Mouse (Mus musculus) urinary bladder, postnatal 14 days (tissue): Measurements from ENCODE around the gene Muc13.

Experiments
- DNase-seq: peaks from one replicate; pipeline ENCODE4 v3.0.0; 2021; ENCODE audit warnings: low spot score

Muc13 gene

DNA sequence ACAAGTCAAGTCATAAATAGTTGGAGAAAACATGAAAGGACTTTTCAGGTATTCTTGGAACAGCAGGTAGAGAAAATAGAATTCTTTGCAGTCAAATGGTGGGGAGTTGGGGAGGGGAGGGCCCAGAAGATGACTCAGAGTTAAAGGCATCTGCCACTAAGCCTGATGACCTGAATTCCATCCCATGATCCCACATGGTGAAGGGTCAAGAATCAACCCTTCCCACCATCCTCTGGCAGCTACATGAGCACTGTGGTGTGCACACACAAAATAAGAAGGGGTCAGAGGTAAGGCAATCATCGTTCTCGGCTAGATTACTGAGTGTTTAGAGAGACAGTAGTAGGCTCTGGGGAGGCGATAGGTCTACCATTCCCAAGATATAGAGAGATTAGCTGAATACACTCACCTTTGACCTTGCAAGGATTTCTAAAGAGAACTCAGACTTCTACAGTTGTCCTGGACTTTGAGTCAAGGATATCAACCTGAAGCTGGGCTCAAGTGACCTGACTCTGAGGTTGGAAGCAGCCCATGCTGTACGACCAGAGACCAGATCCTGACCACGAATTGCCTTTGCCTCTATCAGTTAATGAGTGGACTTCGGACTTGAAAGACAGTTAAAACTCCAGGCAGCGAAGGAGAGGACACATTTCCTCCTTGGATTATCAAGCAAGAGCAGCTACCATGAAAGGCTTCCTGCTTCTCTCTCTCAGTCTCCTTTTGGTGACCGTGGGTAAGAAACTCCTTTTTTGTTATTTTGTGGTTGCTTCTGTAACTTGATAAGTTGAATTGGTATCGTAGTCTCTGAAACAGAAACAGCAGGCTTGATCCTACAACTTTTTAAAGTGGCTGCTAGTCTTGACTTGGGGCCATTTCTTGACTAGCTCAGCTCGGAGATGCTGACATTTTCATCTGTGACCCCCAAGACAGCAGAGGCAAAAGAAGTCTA is at the start of gene Muc13:
Muc13 (plus strand) TSS at position 192 of the 946 bp plus-strand sequence.
- no peak for DNase-seq

DNA sequence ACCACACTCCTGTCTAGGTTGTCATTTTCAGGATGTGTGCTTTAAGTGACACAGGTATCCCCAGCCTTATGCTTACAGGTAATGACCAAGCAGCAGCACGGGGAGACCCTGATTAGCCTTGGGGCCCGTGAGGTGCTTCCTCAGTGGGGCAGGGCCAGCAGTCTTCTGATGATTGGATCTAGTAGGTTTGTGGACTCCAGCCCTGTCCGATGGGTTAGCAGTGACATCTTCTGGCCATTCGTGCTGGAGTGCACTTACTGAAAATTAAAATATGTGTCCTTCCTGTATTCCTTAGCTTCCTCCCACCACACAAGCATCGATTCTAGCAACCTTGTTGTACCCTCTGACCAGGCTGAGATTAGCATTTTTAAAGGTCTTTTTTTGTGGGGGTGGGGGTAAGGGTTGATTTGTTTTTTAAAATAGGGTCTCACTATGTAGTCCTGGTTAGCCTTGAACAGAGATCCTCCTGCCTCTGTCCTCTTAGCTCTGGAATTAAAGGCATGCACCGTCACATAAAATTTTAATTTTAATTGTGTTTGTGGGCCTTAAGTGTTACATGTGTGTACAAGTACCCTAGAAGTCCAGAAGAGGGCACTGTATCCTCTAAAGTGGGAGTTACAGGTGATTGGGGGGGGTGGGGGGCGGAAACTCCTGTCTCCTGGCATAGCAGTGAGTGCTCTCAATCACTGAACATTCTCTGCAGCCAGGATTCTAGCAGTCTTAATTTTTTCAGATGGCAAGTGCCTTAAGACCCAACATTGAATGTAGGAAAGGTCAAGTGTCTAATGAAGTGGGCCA is 49.0 kb upstream of the Muc13 start:
- no peak for DNase-seq

DNA sequence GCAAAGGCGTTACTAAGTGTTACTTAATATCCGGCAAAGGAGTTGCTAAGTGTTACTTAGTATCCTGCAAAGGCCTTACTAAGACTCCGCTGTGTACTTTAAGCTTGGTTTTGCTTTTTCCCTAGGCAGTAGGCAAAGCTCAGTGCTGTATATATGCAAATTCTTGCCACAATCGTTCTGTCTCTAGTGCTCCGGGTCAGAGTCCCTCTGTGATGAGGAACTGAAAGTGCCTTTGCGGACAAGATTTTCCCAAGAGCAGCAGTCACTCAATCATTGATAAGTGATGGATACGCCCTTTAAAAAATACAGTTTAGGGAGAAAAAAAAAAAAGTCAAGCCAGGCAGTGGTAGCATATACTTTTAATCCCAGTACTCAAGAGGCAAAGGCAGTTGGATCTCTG is 48.4 kb upstream of the Muc13 start:
- DNase-seq = no peak

DNA sequence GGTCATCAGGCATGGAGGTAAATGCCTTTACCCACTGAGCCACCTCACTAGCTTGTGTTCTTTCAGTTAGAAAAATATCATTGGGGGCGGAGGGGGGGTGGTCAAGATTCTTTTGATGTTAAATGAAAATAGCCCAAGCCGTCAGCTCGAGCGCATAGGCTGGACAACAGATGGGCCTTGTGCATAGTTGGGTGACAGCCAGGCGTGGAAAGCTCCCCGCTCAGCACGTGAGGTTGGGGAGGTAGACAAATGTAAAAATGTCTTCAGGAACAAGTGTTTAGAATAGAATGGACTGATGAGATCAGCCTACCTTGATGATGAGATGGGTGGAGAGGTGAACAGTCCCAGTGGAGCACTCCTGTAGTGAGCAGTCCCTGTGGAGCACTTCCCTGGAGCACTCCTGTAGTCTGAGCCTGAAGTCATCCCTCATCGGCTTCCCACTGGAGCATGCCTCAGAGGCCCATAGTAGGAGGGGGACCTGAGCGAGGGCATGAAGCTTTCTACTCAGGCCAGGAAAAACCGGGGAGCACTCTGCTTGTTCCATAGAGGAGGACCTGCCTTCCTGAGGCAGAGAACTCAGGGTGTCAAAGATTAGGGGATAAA is 47.7 kb upstream of the Muc13 start:
- DNase-seq = no peak

DNA sequence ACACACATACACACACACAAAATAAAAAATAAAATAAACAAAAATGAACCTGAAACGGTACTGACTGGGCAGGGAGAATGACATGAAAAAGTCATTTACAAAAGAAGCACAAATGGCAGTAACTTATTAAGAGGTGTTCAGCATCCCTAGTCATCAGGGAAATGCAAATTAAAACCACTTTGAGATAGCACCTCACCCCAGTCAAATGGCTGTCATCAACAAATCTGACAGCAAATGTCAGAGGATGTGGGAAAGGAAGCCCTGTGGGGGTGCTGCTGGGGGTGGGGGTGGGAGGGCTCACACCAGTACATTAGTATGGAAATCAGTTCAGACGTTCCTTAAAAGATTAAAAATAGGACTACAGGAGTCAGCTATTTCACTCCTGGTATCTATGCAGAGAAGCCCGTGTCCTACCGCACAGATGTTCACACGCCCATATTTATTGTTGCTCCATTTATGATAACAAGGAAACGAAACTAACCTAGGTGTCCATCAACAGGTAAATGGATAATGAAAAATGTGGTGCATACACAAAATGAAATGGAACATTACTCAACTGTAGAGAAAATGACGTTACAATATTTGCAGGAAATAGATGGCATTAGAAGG is 46.4 kb upstream of the Muc13 start:
- DNase-seq = no peak

DNA sequence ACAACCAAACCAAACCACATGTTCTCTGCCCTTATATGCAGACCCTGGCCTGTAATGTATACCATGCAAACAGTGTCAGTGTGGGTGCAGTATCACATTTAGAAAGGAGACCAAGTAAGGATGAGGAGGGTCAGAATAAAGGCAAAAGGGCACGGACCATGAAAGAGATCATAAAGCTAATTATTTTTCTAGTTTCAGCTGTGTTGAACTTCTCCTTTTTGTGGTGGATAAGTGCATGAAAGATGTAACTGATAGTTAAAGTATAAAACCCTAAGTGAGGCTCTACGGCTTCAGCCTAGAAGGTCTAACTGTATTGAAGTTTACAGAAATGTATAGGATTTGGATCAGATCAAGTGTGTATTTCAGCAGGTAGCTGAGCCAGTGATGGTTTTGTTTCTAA is 45.8 kb upstream of the Muc13 start:
- DNase-seq = no peak

DNA sequence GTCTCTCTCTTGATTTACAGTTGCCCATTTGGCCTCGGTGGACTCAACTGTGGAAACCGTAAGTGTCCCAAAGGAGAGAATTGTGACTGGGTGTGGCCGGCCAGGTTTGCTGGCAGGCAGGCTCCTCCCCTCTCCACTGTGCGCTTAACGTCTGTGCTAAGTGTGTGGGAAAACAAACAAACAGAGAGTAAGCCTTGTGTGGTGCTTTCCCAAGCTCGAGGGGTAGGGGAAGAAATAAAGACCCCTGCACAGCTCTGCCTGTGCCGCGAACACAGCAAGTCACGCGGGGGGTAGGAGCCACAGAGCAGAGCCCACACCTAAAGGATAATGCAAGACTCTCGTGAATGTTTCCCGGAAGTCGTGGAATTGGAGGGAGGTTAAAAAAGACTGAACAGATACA is 42.7 kb upstream of the Muc13 start:
- DNase-seq = no peak

DNA sequence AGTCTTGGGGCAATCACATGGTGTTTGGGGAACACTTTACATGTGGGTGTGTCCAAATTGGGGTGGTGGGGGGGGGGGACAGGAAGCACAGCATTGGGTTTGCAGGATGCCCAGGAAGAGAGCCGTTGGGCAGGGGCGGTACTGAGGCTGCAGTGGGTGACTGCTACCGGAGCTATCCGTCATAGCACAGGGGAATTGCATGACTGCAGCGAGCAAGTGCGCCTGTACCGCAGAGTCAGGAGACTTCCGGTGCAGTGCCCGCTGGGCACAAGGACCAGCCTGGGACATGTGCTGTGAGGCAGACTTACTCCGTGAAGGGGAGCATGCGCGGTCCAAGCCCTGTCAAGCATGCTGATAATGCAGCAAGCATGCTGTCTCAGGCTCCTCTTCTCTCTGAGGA is 42.2 kb upstream of the Muc13 start:
- no peak for DNase-seq

DNA sequence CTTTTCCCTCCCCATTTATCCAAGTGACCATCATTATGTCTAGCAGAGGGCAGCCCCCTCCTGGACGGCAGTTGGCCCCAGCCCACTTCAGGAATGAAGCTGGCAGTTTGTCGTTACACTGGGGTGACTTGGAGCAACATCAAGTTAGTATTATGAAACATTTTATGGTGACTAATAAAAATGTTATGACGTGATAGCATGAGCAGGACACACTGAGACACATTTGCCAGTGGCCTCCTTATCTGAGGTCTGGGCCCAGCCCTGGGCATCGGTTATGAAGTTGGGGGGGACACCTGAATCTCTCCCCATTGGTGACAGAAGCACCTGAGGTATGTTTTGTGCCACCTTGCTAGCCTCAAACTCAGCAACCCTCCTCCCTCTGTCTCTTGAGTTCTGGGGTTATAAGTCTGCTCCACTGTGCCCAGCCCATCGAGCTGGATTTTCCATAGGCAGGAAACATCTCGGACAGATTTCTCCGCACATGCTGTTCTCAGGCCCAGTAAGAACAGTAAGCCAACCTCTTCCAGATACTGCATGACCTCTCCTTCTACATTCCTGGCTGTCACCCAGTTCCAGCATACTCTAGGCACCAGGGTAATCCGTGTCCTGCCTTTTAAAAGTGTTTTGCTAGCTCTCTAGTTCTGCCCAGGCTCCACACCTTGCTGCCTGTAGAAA is 40.8 kb upstream of the Muc13 start:
- DNase-seq = no peak

DNA sequence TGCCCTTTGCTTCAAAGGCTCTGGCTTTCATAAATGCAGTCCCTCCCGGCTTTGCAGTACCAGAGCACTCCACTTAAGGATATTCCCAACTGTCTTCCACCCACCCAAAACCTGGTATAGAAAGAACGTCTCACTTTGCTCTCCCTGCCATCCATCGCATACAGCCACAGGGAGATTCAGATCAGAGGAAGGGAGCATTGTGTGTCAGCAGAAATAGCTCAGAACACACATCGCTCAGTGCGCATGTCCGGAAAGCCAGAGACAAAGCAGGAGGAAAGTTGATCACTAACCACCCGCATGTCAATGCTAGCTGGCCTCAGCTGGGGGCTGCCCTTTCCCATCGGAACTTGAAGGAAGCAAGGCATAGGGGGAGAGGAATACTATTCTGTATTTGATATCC is 38.5 kb upstream of the Muc13 start:
- no peak for DNase-seq

DNA sequence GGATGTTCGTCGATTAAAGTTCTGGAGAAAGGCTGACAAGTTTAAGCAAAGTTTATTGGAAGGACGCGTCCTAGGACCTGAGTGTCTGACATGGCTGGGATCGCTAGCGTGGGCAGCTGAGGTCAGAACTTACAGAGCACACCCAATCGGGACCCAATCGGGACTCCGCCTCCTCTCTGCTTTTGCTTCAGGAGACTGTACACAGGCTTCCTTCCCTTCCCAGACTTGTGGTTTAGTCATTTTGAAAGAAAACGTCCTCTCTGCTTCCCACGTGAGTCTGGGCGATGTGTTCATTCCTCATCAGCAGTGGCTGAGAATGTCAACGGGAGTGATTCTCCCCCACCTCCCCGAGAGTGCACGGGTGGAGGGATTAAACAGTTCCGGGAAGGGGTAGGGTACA is 37.9 kb upstream of the Muc13 start:
- DNase-seq = no peak

DNA sequence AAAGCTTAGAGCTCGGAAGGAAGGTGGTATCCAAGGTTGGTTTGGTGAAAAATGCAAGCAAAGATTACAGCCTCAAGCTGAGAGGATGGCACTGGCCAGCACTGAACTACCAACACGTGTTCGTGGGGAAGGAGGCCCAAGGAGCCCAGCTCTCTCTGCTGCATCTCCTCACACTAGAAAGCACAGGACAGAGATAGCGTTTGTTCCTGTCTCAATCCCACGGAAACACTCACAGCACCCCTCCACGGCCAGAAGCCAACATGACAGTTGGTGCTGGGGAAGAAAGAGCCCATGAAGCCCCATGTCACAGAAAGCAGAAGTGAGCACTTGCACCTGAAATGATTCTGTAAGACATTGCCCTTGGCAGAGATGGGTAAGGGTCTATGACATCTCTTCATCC is 37.4 kb upstream of the Muc13 start:
- DNase-seq = no peak

DNA sequence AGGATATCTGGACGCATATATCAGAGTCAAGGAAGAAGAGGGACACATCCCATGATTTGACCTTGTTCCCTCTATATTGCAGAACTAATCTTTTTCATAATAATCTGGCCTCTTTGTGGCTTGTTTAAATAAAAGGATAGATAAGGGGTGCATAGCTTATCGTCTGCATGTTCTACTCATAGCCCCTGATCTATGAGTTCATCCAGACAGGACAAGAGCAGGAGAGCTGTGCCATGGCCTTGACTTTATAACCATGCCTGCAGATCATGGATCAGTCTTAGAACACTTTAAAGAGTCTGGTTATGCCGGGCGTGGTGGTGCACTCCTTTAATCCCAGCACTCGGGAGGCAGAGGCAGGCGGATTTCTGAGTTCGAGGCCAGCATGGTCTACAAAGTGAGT is 34.6 kb upstream of the Muc13 start:
- DNase-seq = no peak

DNA sequence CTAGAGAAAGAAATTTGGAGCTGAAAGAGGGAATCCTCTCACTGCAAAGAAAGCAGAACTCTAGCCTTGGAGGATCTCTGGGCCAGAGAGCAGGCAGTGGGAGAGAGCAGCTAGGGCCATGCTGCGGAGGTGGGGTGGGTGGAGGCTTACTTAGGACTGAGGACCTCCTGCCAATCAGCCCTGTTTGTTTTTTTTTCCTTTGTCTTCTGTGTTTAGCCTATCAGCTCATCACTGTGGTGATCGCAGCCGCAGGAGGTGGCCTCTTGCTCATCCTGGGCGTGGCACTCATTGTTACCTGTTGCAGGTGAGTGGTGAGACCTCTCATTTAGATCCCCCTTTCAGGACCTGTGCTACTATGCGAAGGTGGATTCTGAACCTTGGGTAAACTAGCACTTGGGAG is 33.3 kb upstream of the Muc13 start:
- no peak for DNase-seq

DNA sequence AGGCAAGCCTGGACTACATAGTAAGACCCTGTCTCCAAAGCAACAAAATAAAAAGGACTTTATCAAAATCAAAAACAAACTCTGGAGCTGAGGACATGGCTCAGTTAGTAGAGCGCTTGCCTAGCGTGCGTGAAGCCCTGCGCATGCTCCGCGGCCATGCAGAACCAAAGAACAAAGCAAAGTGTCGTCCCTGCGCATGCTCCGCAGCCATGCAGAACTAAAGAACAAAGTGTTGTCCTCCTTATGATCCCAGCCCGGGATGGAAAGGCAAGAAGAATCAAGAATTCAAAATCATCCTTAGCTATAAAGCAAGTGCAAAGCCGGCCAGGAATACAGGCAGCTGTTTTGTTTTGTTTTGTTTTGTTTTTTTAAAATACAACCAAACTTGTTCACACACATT is 32.8 kb upstream of the Muc13 start:
- DNase-seq = no peak

DNA sequence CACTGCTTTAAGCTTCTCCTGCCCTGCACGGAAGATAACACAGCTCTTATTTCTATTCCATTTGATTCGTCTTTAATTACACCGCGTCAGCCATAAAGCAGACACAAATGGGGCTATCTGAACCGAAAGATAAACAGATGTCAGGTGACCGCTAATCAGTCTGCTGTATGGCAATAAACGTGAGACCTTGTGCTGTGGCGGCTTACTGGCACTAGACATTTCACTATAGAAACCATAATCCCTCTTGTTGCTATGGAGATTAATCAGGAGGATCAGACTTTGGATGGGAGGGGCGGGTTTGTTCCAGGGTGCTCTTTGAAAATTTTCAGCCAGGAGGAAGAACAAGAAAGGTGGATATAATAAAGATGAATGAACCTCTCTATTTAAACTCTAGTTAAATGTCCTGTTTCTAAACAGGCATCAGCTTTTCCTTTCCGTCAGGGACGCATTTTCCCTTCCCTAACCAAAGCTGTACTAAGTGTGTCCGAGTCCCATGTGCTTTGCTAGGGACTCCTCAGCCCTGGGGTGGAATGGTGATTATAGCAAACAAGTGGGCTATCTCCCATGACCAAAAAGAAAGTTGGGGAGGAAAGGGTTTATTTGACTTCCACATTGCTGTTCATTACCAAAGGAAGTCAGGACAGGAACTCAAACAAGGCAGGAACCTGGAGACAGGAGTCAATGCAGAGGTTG is 29.2 kb upstream of the Muc13 start:
- no peak for DNase-seq

DNA sequence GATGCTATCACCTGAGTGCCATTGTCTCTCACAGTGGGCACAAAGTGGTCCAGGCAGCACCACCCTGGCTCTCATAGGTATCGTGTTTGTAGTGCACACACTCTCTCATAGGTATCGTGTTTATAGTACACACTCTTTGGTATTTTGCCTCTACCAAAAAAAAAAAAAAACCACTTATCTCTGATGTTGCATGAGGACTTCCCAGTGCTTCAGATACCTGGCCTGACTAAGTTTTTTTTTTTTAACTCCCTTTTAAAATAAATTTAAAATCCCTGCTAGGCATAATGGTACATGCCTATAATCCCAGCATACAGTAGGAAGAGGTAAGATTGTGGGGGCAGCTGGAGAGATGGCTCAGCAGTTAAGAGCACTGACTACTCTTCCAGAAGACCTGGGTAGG is 28.4 kb upstream of the Muc13 start:
- DNase-seq = no peak

DNA sequence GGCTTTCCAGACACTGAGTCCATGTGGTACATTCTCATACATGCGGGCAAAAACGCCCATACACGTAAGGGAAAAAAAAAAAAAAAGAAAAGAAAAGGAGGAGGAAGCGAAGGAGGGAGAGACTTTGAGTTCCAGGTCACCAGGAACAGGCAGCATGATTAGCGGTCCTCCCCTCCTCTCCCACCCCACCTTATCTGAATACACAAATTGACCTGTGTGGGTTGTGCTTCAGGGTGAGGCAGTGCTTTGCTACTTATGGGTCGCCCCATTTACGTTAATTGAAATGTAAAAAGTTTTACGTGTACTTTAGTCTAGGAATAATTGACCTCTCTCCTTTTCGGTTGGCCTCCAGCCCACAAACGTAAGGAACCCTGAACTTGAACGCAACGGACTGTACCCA is 27.5 kb upstream of the Muc13 start:
- DNase-seq = no peak

DNA sequence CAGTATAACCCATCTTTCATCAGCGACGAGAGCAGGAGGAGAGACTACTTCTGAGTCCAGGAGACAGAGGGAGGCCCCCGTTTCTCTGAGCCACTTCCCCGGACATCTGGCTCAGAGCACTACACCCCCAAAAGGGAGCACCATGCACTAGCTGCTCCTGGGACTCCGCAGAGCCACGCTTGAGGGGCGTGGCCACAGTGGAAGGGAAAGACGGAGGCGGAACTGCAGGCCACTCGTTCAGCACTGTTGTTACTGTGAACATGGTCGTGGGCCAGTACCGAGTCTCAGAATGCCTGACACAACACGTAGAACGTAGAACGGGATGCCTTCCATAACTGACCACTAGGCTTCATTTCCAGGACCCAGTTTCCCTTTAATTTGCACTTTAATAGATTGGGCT is 27.1 kb upstream of the Muc13 start:
- no peak for DNase-seq

DNA sequence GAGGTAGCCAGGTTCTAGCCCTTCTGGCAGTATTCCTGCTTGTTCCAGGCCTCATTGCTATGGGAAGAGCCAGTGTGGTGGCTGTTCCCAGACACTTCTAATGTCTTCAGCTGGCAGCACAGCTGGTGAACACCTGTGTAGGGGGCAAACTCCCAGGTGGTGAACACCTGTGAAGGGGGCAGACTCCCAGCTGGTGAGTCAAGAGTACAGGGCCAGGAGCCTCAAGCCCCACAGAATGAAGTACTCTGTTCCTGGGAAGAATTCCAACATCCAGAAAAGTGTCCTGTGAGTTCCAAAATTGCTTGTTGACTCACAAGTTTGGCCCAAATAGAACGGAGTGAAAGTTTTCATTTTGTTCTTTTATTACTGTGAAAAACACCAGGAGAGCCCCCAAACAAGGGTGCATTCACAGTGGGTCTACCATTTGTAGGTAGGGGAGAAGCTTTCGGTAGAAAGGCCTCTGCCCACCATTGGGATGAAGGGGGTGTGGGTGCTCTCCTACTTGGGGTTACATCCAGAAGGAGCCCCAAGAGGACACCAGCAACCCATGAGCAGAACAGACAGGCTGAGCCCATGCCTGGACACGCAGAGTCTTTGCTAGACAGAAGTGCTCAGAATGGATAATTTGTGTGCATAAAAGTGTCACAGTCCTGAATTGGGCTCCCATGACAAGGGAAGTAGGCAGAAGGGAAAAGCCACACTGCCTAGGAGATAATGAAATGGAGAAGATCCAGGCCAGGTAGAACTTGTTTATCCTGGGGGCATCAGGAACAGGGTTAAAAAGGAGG is 25.2 kb upstream of the Muc13 start:
- DNase-seq = no peak

DNA sequence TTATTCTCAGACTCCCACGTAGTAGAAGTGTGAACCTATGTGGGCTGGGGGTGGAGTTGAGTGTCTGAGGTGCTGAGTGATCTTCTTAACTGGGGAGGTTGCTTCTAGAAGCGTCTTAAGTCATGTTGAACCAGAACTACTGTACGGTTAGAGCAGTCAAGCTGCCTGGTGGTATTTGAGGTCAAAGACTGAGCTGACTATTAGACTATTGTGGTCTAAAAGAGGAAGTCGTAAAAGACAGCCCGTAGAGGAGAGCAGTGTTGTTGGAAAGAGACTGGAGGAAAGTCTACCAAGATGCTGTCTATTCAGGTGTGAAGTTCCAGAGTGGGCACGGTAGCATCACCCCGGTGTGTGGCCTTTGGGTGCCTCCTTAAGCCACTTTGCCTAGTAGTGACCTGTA is 24.0 kb upstream of the Muc13 start:
- no peak for DNase-seq
